Mouse (Mus musculus): ENCODE data around the gene Astn2. TPM values are rescaled to one million over a fixed set of nuclear protein-coding genes. Genes with fewer than 3 reads are reported as not detected.

The Astn2 gene
- total RNA-seq, 2 experiments from 2014 or later: 35.2 to 40.3 TPM

DNA sequence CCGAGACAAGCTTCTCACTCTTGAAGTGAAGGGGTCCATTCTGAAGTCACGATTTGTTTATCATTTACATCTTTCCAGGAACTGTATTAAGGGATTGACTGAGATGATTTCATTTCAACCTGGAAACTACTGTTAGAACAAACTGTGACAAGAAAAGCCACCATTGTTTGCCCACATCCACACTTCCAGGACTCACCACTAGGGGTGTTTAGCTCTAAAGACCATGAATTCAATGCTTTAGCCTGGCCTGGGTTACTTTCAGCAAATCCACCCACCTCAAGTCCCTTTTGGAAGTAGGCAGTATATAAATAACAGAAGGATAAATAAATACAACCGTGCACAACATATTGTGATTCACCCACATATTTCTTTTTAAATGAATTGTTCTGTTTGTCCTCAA lies 370.6 kb downstream of the Astn2 start:
- intact Hi-C loops (cut with DNase I): no loop called here
- DNase-seq (ENCODE audit: extremely low spot score in 1 of 2, low spot score in 2 of 2): no peak

DNA sequence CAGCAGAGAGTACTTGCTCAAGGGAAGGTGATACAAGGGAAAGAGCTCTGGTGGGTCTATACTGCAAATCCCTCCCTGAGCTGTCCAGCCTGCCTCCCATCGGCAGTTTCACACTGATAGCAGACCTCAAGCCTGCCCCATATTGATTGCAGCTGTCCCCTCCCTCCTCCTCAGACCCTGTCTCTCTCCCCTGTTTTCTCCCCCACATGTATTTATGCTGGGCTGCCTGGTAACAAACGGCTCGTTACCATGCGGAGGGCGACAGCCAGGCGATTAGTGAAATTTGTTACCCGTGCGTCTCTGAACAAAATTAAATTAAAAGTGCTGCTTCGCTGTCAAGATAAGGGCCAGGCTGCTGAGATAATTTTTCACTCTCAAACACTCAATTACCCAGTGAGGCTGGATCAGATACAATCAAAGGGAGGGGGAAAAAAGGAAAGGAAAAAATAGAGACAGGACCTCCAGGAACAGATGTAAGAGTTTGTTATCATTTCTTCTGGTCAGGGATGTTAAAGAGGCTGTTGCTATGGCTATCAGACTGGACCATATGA lies 373.0 kb downstream of the Astn2 start:
- intact Hi-C loops (cut with DNase I): no loop called here
- DNase-seq (ENCODE audit: extremely low spot score in 1 of 2, low spot score in 2 of 2): no peak

DNA sequence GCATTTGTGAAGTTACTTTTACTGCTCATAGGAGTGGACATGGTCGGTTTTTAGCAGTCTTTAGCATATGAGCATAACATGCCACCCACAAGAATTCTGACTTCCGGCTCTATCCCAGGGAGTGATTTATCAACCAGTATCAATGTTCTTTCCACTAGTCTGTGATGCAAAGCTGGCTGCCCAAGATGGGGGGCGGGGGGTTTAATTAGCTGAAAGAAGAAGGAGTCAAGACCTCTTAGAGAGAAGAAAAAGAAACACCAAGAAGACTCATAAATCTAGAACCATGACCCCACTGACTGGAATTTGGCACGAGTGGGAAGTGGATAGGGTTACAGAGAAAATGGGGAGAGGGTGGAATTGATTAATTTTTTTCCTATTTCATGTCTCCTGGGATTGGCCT lies 374.5 kb downstream of the Astn2 start:
- intact Hi-C loops (cut with DNase I): no loop called here
- no peak for DNase-seq (ENCODE audit: extremely low spot score in 1 of 2, low spot score in 2 of 2)

DNA sequence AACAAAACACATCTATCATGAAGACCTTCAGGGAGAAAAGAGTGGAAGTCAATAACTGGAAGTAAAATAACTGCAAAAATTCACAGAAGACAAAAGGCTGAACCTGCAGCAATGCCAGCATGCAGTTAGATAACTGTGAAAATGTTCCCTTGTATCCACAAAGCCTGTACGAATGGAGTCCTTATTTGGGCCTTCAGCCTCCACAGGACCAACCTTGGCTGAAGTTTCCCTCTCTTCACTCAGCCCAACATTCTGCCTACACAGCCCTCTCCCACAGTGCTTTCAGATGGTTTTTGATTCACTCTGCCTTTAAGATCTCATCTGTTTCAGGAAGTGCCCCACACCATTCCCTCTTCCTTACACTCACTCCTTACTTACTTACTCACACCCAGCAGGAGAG lies 376.5 kb downstream of the Astn2 start:
- intact Hi-C loops (cut with DNase I): no loop called here
- DNase-seq (ENCODE audit: extremely low spot score in 1 of 2, low spot score in 2 of 2): no peak

DNA sequence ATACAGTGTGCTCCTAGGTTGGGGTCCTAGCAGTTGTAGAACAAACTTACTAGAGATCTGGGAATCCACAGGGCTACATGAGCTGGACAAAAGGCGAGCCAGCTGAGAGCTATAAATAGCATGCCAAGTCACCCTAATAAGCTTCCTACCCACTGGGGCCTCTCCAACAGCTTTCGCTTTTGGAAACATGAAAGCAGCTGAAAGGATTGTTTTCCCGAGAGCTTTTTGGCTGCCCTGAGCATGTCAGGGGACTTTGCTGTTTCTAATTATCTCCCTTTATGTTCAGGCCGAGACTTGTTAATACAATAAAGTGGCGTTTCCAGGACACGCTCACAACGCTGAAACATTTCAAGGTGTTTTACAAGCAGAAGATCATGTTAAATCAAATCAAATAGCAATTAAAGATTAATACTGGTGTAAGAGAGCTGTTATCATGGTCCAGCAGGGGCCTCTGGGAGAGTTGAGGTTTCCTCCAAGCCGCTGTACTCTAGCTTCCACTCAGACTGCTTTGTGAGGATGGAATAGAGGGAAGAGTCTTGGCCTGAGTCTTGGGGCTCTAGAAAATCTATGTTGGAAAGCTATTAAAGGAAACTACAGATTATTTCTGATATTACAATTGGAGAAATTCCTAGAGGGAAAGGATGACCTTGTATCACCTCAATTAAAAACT lies 378.9 kb downstream of the Astn2 start:
- peak; percentile 8 to 34 for DNase-seq (ENCODE audit: extremely low spot score in 1 of 2, low spot score in 2 of 2)

DNA sequence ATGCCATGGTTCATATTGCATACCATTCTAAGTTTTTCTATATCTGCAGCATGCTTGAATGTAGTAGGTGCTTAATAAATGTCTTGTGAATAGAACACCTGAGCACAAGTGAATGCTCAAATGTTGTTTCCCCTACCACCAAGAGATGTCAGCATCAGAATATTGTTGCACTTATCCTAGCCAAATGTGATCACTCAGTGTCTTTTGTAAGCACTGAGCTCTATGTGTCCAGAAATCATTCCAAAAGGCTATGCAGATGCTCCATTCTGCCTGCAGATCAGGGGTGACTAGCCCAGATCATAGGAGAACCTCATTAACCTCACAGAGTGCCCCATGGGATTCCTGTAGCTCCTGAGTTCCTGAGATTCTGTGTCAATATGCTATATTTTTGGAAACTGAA lies 401.5 kb downstream of the Astn2 start:
- intact Hi-C loops (cut with DNase I): no loop called here
- DNase-seq (ENCODE audit: extremely low spot score in 1 of 2, low spot score in 2 of 2): no peak

More for the DNA sequence above, 378.9 kb downstream of the Astn2 start:
- intact Hi-C loops (cut with DNase I): no loop called here

DNA sequence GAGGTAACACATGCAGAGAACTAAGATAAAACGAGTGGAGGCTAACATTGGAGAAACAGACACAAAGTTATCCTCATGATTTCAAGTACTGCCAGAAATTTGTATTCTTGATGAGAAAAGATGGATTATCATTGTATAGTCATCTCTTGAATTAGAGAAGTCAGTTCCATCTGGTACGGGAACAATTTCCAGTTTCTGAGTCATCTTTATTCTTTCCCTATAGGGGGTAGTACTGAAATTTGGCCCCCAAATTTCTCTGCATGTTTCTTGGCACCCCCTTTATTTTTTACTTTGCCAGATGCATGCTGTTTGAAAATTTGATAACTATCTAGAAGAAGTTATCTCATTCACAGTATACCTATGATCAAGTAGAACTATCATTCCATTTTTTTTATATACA lies 420.8 kb downstream of the Astn2 start:
- no peak for DNase-seq (ENCODE audit: extremely low spot score in 1 of 2, low spot score in 2 of 2)
- intact Hi-C loops (cut with DNase I): no loop called here

DNA sequence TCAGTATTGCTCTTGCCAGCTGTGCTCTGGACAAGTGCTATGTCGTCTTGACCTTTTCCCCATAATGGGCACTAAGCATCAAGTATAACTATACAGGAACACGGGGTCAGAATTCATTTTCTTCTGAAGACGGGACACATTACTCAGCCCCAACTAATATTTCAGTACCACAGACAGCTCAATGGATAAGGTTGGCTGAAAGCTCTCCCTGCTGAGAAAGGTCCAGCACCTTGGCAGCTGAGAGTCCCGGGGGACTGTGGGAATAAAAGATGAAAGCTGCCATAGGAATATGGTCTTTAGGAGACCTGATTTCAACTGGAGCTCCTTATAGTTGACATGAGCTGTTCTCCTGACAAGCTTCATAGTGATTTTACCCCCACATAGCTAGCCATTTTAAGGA lies 421.5 kb downstream of the Astn2 start:
- intact Hi-C loops (cut with DNase I): no loop called here
- no peak for DNase-seq (ENCODE audit: extremely low spot score in 1 of 2, low spot score in 2 of 2)

DNA sequence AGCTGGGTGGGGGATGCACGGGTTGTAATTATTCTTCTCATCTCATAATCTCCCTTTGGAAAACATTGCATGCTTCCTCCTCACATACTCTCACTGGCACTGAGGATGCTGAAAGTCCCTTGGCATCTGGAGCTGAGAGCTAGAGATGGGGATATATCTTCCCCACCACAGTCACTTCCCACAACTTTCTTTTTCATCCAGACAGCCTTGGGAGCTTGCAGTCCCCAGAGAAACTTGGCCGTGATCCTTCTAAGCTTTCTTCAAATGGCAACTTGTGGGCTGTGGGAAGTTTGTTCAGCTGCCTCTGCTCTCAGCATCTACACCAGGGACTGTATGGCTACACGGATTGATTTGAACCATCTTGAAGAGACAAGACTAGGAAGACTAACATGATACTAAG lies 428.2 kb downstream of the Astn2 start:
- intact Hi-C loops (cut with DNase I): no loop called here
- DNase-seq (ENCODE audit: extremely low spot score in 1 of 2, low spot score in 2 of 2): peak; percentile 17 to 53

DNA sequence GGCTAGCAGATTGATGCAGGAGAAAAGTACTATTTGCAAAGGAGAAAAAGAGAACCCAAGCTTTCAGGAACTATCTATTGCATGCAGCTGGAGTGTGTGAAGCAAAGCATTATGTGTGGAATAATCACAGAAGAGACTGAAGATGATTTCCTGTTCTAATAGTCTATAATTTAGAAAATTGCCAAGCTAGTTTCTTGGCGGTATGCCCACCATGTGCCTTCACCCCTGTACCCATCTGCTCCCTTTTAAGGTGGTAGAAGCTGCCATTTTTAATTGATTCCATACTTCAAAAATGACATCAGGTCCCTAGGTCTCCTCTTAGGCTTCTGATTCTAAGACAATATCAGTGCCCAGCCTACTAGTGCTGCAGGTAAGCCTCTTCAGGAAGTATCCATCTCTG lies 432.0 kb downstream of the Astn2 start:
- no peak for DNase-seq (ENCODE audit: extremely low spot score in 1 of 2, low spot score in 2 of 2)
- intact Hi-C loops (cut with DNase I): no loop called here

DNA sequence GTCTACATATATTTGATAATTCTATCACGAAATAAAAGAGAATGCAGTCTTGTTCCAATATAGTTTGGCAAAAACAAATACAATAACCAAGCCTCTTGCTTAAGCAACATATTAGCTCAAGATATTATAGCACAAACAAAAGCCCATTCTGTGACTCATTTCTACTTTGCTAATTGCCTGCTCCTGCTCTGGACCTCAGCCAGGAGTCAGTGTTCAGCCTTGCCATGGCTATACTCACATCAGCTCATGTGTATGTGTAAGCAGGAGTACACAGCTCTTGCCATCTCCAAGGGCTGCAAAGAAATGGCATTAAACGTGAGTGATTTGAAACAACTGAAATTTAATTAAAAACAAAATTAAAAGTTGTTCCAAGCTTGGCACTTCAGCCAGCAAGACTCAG lies 435.1 kb downstream of the Astn2 start:
- peak in 1 of 2 experiments; percentile 13 for DNase-seq (ENCODE audit: extremely low spot score in 1 of 2, low spot score in 2 of 2)
- intact Hi-C loops (cut with DNase I): no loop called here

DNA sequence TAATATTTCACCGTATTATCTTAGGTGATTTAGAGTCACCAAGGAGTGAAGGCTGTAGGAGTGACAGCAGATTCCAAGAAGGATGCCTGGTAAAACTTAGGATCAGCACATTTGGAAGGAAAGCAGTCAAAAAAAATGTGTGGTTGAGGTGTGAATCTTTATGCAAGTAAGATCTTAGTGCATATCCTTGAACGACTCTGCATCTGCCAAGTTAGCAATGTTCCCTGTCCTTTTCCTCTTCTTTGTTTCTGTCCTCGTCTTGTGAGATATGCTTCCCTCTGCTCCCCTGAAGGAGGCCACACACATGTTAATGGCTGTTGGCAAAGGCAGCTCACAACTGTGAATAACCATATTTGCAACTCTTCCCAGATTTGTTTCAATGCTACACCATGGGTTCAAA lies 439.8 kb downstream of the Astn2 start:
- no peak for DNase-seq (ENCODE audit: extremely low spot score in 1 of 2, low spot score in 2 of 2)
- intact Hi-C loops (cut with DNase I): no loop called here

DNA sequence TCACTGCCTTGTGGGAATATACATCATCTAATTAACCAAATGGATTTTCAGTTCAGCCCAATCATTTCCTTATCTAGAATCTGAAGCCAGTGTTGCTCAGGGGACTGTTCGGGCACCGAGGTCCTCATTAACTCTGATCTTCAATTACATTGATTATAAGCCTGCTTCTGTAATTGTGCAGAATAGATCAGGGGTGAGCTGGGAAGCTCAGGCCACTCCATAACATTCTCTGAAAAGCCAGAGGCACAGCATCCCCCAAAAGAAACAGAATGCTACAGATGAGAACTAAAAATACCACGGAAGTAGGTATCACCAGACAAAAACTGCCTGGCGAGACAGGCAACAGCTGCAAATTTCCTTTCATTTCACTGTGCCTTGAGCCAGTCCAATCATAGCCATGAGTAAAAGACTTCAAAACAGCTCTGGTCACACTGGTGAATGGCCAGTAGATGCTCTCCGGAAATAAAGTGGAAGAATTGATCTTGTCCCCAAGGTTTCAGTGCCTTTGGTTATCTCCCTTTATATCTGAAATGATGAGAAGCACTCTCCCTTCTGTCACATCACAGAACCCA lies 445.1 kb downstream of the Astn2 start:
- intact Hi-C loops (cut with DNase I): no loop called here
- DNase-seq (ENCODE audit: extremely low spot score in 1 of 2, low spot score in 2 of 2): no peak

DNA sequence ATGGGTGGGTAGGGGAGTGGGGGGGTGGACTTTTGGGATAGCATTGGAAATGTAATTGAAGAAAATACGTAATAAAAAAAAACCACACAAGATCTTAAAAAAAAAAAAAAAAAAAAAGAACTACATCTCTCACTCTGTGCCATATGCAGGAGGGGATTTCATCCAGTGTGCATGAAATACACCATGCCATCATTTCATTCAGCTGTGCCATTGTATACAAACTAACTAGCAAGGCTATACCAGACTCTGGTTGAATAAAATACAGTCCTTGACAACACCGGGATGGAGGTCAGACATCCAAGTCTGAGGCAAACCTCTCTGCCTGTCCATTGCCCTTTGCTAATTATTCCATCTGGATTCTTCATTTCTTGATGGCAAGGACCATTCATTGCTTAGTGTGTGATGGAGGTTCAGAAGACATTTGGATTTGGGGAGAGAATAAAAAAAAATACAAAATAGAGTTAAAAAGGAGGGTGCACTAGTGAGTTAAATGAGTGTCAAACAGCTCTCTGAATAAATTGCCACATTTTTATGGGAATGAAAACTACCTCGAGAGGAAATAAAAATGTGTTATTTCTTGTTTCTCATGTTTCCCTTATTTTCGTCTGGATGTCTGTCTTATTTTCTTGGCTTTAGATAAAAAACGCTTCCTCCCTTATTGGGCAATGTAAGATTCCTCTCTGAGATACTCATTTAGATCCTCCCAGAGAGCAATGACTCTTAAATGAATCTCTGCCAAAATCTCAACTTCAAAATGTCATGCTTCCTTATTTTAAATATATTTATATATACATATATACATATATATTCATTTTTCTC lies 445.8 kb downstream of the Astn2 start:
- no peak for DNase-seq (ENCODE audit: extremely low spot score in 1 of 2, low spot score in 2 of 2)
- intact Hi-C loops (cut with DNase I): no loop called here

DNA sequence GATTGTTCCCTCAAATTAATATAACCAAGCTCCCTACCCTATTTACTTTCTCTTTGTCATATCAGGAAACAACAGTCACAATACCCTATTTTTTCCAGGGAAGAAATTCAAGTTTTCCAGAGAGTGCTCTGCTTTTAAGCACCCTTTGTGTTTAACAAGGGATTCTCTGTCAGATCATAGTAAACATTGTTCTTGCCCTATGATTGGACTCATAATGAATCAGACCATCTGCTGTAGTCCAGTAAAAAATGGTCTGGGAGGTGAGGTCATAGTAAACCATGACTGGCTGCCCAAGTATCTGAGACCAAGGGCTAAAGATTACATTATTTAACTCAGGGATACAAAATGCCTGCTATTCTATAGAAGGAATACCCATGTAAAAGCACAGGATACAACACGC lies 452.5 kb downstream of the Astn2 start:
- DNase-seq (ENCODE audit: extremely low spot score in 1 of 2, low spot score in 2 of 2): no peak
- intact Hi-C loops (cut with DNase I): no loop called here

DNA sequence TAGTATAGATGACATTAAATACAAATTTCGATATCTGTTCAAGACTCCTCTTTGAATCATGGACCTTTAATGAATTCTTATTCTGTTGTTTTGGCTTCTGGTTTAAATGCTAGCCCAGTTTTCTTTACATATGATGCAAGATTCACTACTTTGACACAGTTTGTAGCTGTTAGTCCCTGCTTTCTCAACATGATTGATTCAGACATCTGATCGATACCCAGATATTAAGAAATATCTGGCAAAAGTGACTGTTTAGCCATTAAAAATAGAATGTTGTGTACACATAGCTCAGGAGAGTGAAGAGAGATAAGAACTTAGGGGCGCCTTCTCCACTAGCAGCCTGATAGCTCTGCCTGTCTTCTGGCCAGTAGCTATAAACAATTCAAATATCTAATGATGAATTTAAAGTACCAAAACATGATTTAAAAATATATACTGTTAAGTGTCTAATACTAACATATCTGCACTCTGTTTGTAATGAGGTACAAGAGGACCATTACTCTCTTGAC lies 457.2 kb downstream of the Astn2 start:
- intact Hi-C loops (cut with DNase I): no loop called here
- no peak for DNase-seq (ENCODE audit: extremely low spot score in 1 of 2, low spot score in 2 of 2)

DNA sequence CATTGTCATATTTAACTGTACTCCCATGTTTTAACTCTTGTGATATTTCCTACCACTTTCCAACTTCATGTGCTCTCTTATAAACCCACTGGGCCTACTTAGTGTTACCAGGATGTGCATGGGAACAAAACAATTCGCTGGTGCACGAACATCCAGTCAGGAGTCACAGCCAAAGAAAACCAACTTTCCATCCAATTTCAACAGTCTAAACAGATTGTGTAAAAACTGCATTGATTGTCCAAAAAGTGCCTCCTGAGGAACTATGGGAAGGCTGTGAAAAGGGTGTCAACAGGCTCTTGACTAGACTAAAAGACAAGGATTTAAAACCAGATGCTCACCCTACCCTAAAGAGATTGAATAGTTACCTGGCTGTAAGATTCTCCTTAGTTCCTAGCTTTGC lies 458.4 kb downstream of the Astn2 start:
- intact Hi-C loops (cut with DNase I): no loop called here
- no peak for DNase-seq (ENCODE audit: extremely low spot score in 1 of 2, low spot score in 2 of 2)

DNA sequence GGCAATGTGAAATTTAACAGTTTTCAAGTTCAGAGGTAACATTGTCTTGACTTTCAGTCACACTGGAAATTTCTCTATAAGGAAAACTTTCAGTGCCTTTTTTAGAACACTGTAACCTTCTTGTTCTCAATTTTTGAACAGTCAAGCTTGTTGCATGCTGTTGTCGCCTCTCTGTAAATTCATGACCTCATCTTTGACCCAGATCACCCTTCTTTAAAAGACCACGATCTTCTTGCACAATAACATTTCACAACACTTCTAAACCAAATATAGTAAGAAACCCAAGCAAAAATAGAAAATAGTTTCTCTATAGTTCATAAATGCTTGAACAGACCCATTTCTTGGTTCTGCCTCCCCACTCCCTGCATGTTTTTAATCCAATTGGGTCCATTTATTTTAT lies 473.5 kb downstream of the Astn2 start:
- intact Hi-C loops (cut with DNase I): no loop called here
- DNase-seq (ENCODE audit: extremely low spot score in 1 of 2, low spot score in 2 of 2): no peak

DNA sequence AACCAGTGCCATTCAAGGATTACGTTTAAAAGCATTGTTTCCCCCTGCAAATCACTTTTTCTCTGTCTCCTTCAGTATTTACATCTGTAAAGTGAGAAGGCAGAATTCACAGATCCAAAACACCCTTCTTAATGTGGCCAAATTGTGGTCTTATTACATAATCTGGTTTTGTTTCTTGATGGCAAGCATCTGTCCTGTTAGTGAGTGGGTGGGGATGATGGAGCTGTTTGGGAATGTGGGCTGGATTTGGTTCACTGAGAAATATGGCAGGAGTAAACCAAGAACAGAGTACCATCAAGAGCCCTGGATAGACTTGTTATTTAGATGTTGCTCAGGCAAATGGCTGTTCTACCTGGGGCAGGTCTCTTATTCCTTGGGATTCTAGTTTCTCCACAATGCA lies 484.1 kb downstream of the Astn2 start:
- intact Hi-C loops (cut with DNase I): no loop called here
- no peak for DNase-seq (ENCODE audit: extremely low spot score in 1 of 2, low spot score in 2 of 2)

Data from left cerebral cortex, postnatal 10 days (tissue).